ENCODE assay signal across 8 mouse cellular contexts in the genomic region with DNA sequence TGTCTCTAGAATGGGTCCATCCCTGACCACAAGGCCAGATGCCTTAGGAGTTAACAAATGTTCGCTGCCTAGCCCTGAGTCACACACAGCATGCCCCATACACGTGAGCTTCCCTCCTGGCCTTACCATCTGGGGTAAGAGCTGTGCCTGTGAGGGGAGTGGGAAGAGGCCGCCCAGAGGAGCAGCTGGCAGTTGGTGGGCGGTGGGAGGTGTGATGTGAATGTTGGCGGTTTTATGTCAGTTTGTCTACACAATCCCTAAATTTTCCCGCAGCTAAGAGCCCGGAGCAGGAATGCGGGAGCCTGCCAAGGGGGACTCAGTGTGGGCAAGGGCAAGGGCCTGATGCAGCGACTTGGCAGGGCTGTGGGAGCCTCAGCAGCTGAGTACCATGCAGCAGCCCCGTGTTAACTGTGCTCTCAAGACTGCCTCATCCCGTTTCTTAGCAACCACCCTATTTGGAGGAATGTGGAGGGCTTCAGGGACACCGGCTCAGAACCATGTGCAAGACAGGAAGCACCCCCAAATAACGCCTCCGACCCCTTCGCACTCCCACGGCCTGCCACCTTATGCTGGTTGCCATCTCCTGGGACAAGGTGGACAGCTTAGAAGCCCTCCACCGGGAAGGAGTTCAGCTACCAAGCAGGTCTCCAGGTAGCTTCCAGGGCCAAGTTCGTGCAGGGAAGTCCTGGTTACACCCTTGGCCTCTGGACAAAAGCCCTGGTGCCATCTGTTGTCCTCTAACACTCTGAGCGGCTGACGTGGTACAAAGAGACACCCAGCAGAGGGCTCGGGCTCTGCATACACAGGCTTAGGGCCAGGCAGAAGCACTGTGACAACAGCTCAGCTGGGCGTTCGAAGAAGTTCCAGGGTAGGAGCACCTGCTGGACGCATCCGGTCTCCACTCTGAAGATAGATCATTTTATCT. TPM values are rescaled to one million over a fixed set of nuclear protein-coding genes. Genes with fewer than 3 reads are reported as not detected.
DNase-seq lines count a peak whose midpoint lies in the region; ATAC-seq lines count a peak whose summit lies in the region.

No protein-coding gene starts in this region.

- H3K9me3 ChIP-seq in kidney, embryonic 16.5 days (ENCODE audit: low read length) = no peaks in the 10 kb centered on the region
- H3K9me3 ChIP-seq in hindbrain, embryonic 12.5 days (replicated peaks) = no peaks in the 10 kb centered on the region

- no peak overlapping the region for H3K4me3 ChIP-seq in kidney, embryonic 16.5 days (ENCODE audit: low read length)
- H3K4me3 ChIP-seq in hindbrain, embryonic 12.5 days = no peak overlapping the region; the same call in 1 of the 2 replicates

- H3K9ac ChIP-seq in kidney, embryonic 16.5 days (replicated peaks; ENCODE audit: low read length) = peak overlapping the region; percentile 27; the same call in 1 of the 2 replicates
- H3K9ac ChIP-seq in hindbrain, embryonic 12.5 days = 0 out of 2 replicates have a peak overlapping the region, but pooled peaks have one; percentile 5

- no peak for DNase-seq in kidney, adult 18-20 months
- peak; percentile 52 to 78 for DNase-seq in cerebellum, postnatal 4 days (ENCODE audit: low spot score in 2 of 2)
- peak; percentile 93 to 94 for DNase-seq in left cerebral cortex, postnatal 36 days (ENCODE audit: low spot score in 2 of 2)
- peak; percentile 91 to 94 for DNase-seq in right cerebral cortex, postnatal 36 days (ENCODE audit: low spot score in 2 of 2)
- DNase-seq in gastrocnemius, postnatal 25 days = no peak
- DNase-seq in gastrocnemius, adult 8-10 months (ENCODE audit: low spot score in 2 of 2) = no peak

- H3K27ac ChIP-seq in kidney, embryonic 16.5 days (ENCODE audit: low read length) = peak overlapping the region; percentile 28; the same call in 1 of the 2 replicates
- H3K27ac ChIP-seq in hindbrain, embryonic 12.5 days = peak overlapping the region; percentile 60

- intact Hi-C loops in left cerebral cortex, postnatal 36 days (cut with DNase I) = loop anchor here (2.0 to 10.0 kb wide), 3 partner anchors 15 to 201 kb away; a partner anchor contains a TSS

- H3K4me2 ChIP-seq in kidney, embryonic 16.5 days (replicated peaks; ENCODE audit: low read depth, low read length) = peak overlapping the region; percentile 45; the same call in 1 of the 2 replicates
- peak overlapping the region; percentile 55 for H3K4me2 ChIP-seq in hindbrain, embryonic 12.5 days (replicated peaks)

- H3K36me3 ChIP-seq in kidney, embryonic 16.5 days (ENCODE audit: insufficient read depth, low read length) = peaks cover 4% of the 10 kb centered on the region; the same call in 1 of the 2 replicates
- H3K36me3 ChIP-seq in hindbrain, embryonic 12.5 days = no peaks in the 10 kb centered on the region

- no peak for ATAC-seq in kidney, embryonic 16.5 days (ENCODE audit: low FRiP score, low TSS enrichment)
- ATAC-seq in hindbrain, embryonic 12.5 days (ENCODE audit: low FRiP score) = peak; percentile 88

- peaks cover 47% of the 10 kb centered on the region for H3K4me1 ChIP-seq in kidney, embryonic 16.5 days (ENCODE audit: insufficient read depth, low read length)
- peaks cover 40% of the 10 kb centered on the region for H3K4me1 ChIP-seq in hindbrain, embryonic 12.5 days

- no peaks in the 10 kb centered on the region for H3K27me3 ChIP-seq in kidney, embryonic 16.5 days (ENCODE audit: insufficient read depth, low read length)
- no peaks in the 10 kb centered on the region for H3K27me3 ChIP-seq in hindbrain, embryonic 12.5 days

- 58% methylated on average over 25 of the region's 25 CpGs for WGBS in kidney, embryonic 16.5 days
- WGBS in hindbrain, embryonic 12.5 days = 32% methylated on average over 25 of the region's 25 CpGs

RNA-seq across cellular contexts. Expression of a gene that starts 35.5 kb away (rescaled TPM):
- polyA plus RNA-seq in kidney, embryonic 16.5 days (2015; fragmentation: Nextera tagmentation; extraction: Ambion mirVana) = 41.3 and 45.6 TPM in 2 replicates
- 20.9 and 23.6 TPM in 2 replicates for polyA plus RNA-seq in hindbrain, embryonic 12.5 days (2016; fragmentation: Nextera tagmentation; extraction: Ambion mirVana)
- 10 to 100 TPM in 1 of 2 experiments, 1 to 10 TPM in 1; 9.4 to 11.4 TPM for total RNA-seq in left cerebral cortex, postnatal 36 days (2021)
- 10 to 100 TPM; 13.5 to 16.6 TPM for total RNA-seq in gastrocnemius, postnatal 25 days (2021)
- total RNA-seq in gastrocnemius, adult 8-10 months (2022) = 10 to 100 TPM in 1 of 4 experiments, 1 to 10 TPM in 3; 6.9 to 11.1 (median 8.1) TPM

Comparison
In these comparisons a context has a peak if more than half of its experiments do, and no peak if none do; other contexts are left out.
1. DNase-seq: peak in cerebellum, postnatal 4 days (2 of 2), left cerebral cortex, postnatal 36 days (2 of 2) and right cerebral cortex, postnatal 36 days (2 of 2); none in kidney, adult 18-20 months (single experiment), gastrocnemius, postnatal 25 days (single experiment) and gastrocnemius, adult 8-10 months (0 of 2).